Mouse (Mus musculus) heart, postnatal 0 days (tissue): ENCODE measurements around the gene Smo.

Experiments used
- CTCF ChIP-seq: IDR thresholded peaks from 2 replicates; pipeline ENCODE4 v1.5.1; 2016; ENCODE audit warnings: antibody characterized with exemption, control low read depth, low read depth
- EP300 ChIP-seq: IDR thresholded peaks from 2 replicates; pipeline ENCODE4 v1.6.1; 2016; ENCODE audit warnings: antibody characterized with exemption, low read depth

DNA sequence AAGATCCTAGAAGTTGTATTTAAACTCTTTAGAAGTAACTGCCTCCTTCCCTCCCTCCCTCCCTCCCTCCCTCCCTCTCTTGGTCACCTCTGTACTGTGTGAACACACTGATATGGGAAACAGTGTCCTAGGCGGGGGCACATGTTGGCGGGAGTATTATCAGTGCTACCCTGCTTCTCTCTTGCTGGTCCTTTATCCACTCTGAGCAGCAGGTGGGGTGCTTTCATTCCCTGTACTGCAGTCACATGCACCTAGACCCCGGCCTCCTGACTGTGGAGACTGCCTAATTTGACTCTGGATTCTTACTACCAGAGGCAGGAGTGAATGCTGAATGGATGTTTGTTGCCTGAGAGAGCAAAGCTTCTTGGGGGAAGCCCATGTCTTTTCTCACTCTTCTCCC lies 37.8 kb upstream of the Smo start:
- TF ChIP-seq CTCF (0 out of 2 replicates have a peak, but pooled peaks have one; percentile 13), EP300 (no peak)
